ENCODE assay signal across 8 mouse cellular contexts in genomic region chr8:107205701-107206561, GRCm38 (mm10). TPM values are rescaled to one million over a fixed set of nuclear protein-coding genes. Genes with fewer than 3 reads are reported as not detected.
A peak's percentile ranks its signal among the peaks of the same experiment; 100 is the strongest.
DNase-seq lines count a peak whose midpoint lies in the region; ATAC-seq and TF ChIP-seq lines count a peak whose summit lies in the region.

No protein-coding gene starts in this region.

- peak overlapping the region; percentile 52; the same call in 1 of the 2 replicates for H3K27ac ChIP-seq in hindbrain, embryonic 13.5 days
- H3K27ac ChIP-seq in hindbrain, embryonic 12.5 days, result no peak overlapping the region
- H3K27ac ChIP-seq in embryonic facial prominence, embryonic 12.5 days, result 0 out of 2 replicates have a peak overlapping the region, but pooled peaks have one; percentile 11
- H3K27ac ChIP-seq in lung, postnatal 0 days (ENCODE audit: low read length), result peak overlapping the region; percentile 54
- peak overlapping the region; percentile 78 for H3K27ac ChIP-seq in stomach, postnatal 0 days (replicated peaks)

- no peaks in the 10 kb centered on the region for H3K36me3 ChIP-seq in hindbrain, embryonic 13.5 days
- no peaks in the 10 kb centered on the region for H3K36me3 ChIP-seq in hindbrain, embryonic 12.5 days
- no peaks in the 10 kb centered on the region for H3K36me3 ChIP-seq in embryonic facial prominence, embryonic 12.5 days
- H3K36me3 ChIP-seq in lung, postnatal 0 days (ENCODE audit: insufficient read depth, low read length), result no peaks in the 10 kb centered on the region
- H3K36me3 ChIP-seq in stomach, postnatal 0 days (ENCODE audit: control insufficient read depth, insufficient read depth, low read length), result no peaks in the 10 kb centered on the region

- H3K4me3 ChIP-seq in hindbrain, embryonic 13.5 days, result no peak overlapping the region
- no peak overlapping the region for H3K4me3 ChIP-seq in hindbrain, embryonic 12.5 days
- no peak overlapping the region for H3K4me3 ChIP-seq in embryonic facial prominence, embryonic 12.5 days
- no peak overlapping the region for H3K4me3 ChIP-seq in lung, postnatal 0 days (ENCODE audit: low read depth, low read length)
- H3K4me3 ChIP-seq in stomach, postnatal 0 days (ENCODE audit: low read depth, low read length), result no peak overlapping the region

- H3K9ac ChIP-seq in hindbrain, embryonic 13.5 days, result no peak overlapping the region
- no peak overlapping the region for H3K9ac ChIP-seq in hindbrain, embryonic 12.5 days
- no peak overlapping the region for H3K9ac ChIP-seq in embryonic facial prominence, embryonic 12.5 days
- H3K9ac ChIP-seq in lung, postnatal 0 days (replicated peaks; ENCODE audit: low read depth), result no peak overlapping the region
- peak overlapping the region; percentile 36 for H3K9ac ChIP-seq in stomach, postnatal 0 days (ENCODE audit: low read length)

- peak; percentile 91 for DNase-seq in heart, adult 9 months (ENCODE audit: low spot score in 2 of 2)
- DNase-seq in kidney, postnatal 25 days, result peak; percentile 90 to 93
- DNase-seq in lung, postnatal 0 days (ENCODE audit: low spot score), result peak; percentile 57
- DNase-seq in stomach, postnatal 0 days (ENCODE audit: low spot score), result peak; percentile 37
- DNase-seq in T-cell, adult 2 months (ENCODE audit: low spot score), result no peak

- no peak overlapping the region for H3K4me2 ChIP-seq in hindbrain, embryonic 13.5 days
- no peak overlapping the region for H3K4me2 ChIP-seq in hindbrain, embryonic 12.5 days (replicated peaks)
- no peak overlapping the region for H3K4me2 ChIP-seq in embryonic facial prominence, embryonic 12.5 days (replicated peaks)
- H3K4me2 ChIP-seq in lung, postnatal 0 days (replicated peaks; ENCODE audit: low read depth, low read length), result peak overlapping the region; percentile 19
- H3K4me2 ChIP-seq in stomach, postnatal 0 days (replicated peaks; ENCODE audit: low read depth), result peak overlapping the region; percentile 27

- H3K9me3 ChIP-seq in hindbrain, embryonic 13.5 days, result no peaks in the 10 kb centered on the region
- H3K9me3 ChIP-seq in hindbrain, embryonic 12.5 days (replicated peaks), result no peaks in the 10 kb centered on the region
- H3K9me3 ChIP-seq in embryonic facial prominence, embryonic 12.5 days, result no peaks in the 10 kb centered on the region
- H3K9me3 ChIP-seq in lung, postnatal 0 days (ENCODE audit: low read length), result no peaks in the 10 kb centered on the region
- no peaks in the 10 kb centered on the region for H3K9me3 ChIP-seq in stomach, postnatal 0 days (ENCODE audit: control insufficient read depth, low read length)

- TF ChIP-seq CTCF in lung, postnatal 0 days (IDR thresholded peaks at IDR 0.05), result no peak
- TF ChIP-seq CTCF in stomach, postnatal 0 days (IDR thresholded peaks at IDR 0.05; ENCODE audit: low read depth), result no peak

- ATAC-seq in hindbrain, embryonic 13.5 days (ENCODE audit: low FRiP score), result no peak
- no peak for ATAC-seq in hindbrain, embryonic 12.5 days (ENCODE audit: low FRiP score)
- no peak for ATAC-seq in embryonic facial prominence, embryonic 12.5 days (ENCODE audit: insufficient number of reproducible peaks, insufficient read depth, low FRiP score, low TSS enrichment)
- peak; percentile 70 for ATAC-seq in lung, postnatal 0 days
- peak; percentile 61 for ATAC-seq in stomach, postnatal 0 days (ENCODE audit: low FRiP score, low TSS enrichment)

- 65% methylated on average over 23 of the region's 23 CpGs for WGBS in hindbrain, embryonic 13.5 days
- 73% methylated on average over 23 of the region's 23 CpGs for WGBS in hindbrain, embryonic 12.5 days
- 74% methylated on average over 23 of the region's 23 CpGs for WGBS in embryonic facial prominence, embryonic 12.5 days
- 53% methylated on average over 23 of the region's 23 CpGs for WGBS in lung, postnatal 0 days
- WGBS in stomach, postnatal 0 days, result 41% methylated on average over 23 of the region's 23 CpGs

- no peaks in the 10 kb centered on the region for H3K27me3 ChIP-seq in hindbrain, embryonic 13.5 days
- H3K27me3 ChIP-seq in hindbrain, embryonic 12.5 days, result no peaks in the 10 kb centered on the region
- no peaks in the 10 kb centered on the region for H3K27me3 ChIP-seq in embryonic facial prominence, embryonic 12.5 days
- H3K27me3 ChIP-seq in lung, postnatal 0 days (replicated peaks; ENCODE audit: insufficient read depth, low read length), result no peaks in the 10 kb centered on the region
- H3K27me3 ChIP-seq in stomach, postnatal 0 days (ENCODE audit: control insufficient read depth, insufficient read depth, low read length), result no peaks in the 10 kb centered on the region

- TF ChIP-seq EP300 in lung, postnatal 0 days (IDR thresholded peaks at IDR 0.05), result peak; percentile 56
- no peak for TF ChIP-seq EP300 in stomach, postnatal 0 days (optimal IDR thresholded peaks at IDR 0.05)

- peaks cover 10% of the 10 kb centered on the region for H3K4me1 ChIP-seq in hindbrain, embryonic 13.5 days (replicated peaks)
- H3K4me1 ChIP-seq in hindbrain, embryonic 12.5 days, result peaks cover 11% of the 10 kb centered on the region
- H3K4me1 ChIP-seq in embryonic facial prominence, embryonic 12.5 days, result 0 out of 2 replicates have a peak, but pooled peaks cover 7% of the 10 kb centered on the region
- 0 out of 2 replicates have a peak, but pooled peaks cover 2% of the 10 kb centered on the region for H3K4me1 ChIP-seq in lung, postnatal 0 days (ENCODE audit: insufficient read depth, low read depth, low read length)
- peaks cover 3% of the 10 kb centered on the region; the same call in 1 of the 2 replicates for H3K4me1 ChIP-seq in stomach, postnatal 0 days (replicated peaks; ENCODE audit: control insufficient read depth, insufficient read depth)

RNA-seq across cellular contexts. Expression of gene Cyb5b, which starts 55.5 kb away (rescaled TPM):
- 102 TPM in 2 replicates for polyA plus RNA-seq in hindbrain, embryonic 13.5 days (2015; fragmentation: Nextera tagmentation; extraction: Ambion mirVana)
- 130 and 142 TPM in 2 replicates for polyA plus RNA-seq in hindbrain, embryonic 12.5 days (2016; fragmentation: Nextera tagmentation; extraction: Ambion mirVana)
- 96.4 and 106 TPM in 2 replicates for polyA plus RNA-seq in embryonic facial prominence, embryonic 12.5 days (2016; fragmentation: Nextera tagmentation; extraction: Ambion mirVana)
- 58.4 and 63.1 TPM in 2 replicates for polyA plus RNA-seq in lung, postnatal 0 days (2015; fragmentation: Nextera tagmentation; extraction: Ambion mirVana)
- polyA plus RNA-seq in stomach, postnatal 0 days (2015; fragmentation: Nextera tagmentation; extraction: Ambion mirVana), result 52.6 and 52.9 TPM in 2 replicates

Comparison
In these comparisons a context has a peak if more than half of its experiments do, and no peak if none do; other contexts are left out.
1. ATAC-seq: peak in lung, postnatal 0 days (single experiment) and stomach, postnatal 0 days (single experiment); none in hindbrain, embryonic 13.5 days (single experiment), hindbrain, embryonic 12.5 days (single experiment) and embryonic facial prominence, embryonic 12.5 days (single experiment).
2. H3K4me2 ChIP-seq: peak in lung, postnatal 0 days (single experiment) and stomach, postnatal 0 days (single experiment); none in hindbrain, embryonic 13.5 days (single experiment), hindbrain, embryonic 12.5 days (single experiment) and embryonic facial prominence, embryonic 12.5 days (single experiment).